Mouse (Mus musculus) lung, postnatal 25 days (tissue): ENCODE data around the gene Lix1.
"Not testable (repeated sequence)": the region's sequence is repeated elsewhere in the genome, so short reads cannot be mapped to it uniquely, and the experiment has no call there.

Experiments
- DNase-seq: peaks from one replicate; pipeline ENCODE4 v3.0.0; 2022; ENCODE audit warnings: low spot score

Lix1 gene

GRCm38 (mm10) chr17:17412176-17412575 lies 9.7 kb downstream of the Lix1 start:
- no peak for DNase-seq

GRCm38 (mm10) chr17:17414206-17414605 lies 11.7 kb downstream of the Lix1 start:
- no peak for DNase-seq

DNA sequence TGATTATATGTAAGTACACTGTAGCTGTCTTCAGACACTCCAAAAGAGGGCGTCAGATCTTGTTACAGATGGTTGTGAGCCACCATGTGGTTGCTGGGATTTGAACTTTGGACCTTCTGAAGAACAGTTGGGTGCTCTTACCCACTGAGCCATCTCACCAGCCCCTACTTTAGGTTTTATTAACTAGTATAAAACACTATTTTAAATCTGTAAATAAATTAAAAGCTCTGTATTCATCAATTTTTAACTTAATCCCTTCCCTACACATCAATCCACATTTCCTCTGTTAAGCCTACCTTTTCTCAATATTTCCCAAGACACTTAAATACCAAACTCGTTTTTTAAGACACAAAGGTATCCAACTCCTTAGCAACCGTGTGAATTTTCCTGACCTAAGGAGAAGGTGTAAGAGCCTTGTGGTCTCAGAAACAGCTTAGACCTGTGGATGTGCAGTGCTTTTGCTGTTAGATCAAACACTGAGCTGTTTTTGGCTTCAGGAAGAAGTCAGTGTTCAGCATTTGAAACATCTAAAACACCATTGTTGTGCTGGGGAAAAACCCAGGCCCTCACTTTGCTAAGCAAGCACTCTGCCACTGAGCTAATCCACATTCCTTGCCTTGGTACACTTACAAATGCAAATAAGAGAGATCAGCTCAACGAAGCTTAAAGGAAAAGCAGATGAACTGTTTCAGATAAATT lies 22.3 kb downstream of the Lix1 start:
- peak; percentile 37 for DNase-seq

DNA sequence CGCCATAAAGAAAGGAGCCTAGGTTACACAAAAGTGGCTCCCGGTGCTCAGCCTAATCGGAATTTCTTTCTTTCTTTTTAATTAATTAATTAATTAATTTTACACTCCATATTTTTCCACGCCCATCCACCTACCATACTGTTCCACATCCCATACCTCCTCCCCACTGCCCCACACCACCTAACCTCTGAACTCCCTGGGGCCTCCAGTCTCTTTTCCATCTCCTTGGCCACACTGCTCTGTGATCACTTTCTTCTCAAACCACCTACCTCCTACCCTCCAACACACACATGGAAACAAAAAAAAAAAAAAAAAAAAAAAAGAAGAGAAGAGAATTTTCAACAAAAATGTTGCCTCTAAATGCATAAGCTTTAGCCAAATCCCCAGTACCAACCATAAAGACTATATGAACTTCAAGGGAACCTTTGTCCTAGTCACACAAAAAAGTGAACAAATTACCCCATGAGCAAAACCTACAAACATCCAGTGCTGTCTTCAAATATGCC lies 22.9 kb downstream of the Lix1 start:
- no peak for DNase-seq

- DNase-seq, result no peak
Observed at GRCm38 (mm10) chr17:17425906-17426305, 23.4 kb downstream of the Lix1 start.

DNA sequence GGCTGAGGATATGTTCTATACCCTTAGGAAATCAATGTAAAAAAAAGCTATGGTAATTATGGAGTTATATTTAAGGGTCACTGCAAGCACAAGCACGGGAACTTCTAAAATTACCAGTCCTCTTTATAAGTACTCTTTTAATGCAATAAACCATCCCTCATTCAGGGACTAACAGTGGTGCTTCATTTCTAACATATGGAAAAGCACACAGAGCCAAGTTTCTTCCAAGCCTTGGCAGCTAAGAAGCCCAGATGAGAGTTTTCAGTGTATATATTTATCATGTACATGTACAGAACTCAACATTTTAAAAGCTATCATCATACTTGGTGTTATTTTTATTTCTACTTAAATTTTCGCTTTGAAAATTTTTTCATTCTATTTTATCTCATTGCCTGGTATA lies 26.4 kb downstream of the Lix1 start:
- no peak for DNase-seq

DNA sequence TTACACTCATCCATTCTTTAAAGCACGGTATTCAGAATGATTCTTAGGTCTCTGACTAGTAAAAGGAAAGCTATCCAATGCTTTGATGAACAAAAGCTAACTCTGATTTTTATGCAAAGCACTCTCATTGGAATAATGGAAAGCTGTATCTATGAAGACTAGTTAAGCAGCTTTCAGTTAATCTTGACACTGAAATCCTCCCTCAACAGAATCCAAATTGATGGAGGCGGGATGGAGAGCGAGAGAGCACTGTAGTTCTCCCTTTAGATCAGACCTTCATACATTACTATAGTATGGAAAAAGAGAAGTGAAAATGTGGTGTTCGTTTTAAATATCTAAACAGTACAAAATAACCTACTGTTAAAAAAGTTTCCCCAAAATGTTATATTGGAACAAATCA lies 31.2 kb downstream of the Lix1 start:
- DNase-seq, result no peak

DNA sequence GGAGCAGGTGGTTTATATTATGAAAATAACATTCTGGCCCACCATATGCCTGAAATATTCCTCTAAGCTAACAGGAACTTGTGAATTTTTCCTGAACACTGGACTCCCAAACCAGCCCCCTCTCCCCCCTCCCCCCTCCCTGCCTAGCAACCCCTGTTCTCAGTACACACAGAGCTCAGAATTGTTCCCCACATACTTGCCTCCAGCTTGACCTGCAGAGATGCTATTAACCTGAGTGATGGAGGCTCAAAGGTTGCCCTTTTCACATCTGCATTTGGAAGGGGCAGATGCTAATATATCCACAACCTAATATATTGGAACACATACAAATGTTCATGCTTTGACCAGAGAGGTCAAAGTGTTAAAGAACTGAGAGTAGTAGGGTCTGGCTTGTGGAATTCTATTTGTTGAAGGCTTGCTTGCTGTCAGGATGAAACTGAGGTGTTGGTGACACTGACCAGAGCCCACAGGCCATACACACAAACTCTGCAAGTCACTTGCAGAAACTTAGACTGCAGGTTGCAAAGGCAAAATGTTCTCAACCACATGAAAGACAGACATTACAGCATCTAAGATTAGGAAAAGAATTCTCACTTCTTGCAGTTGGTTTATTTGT lies 36.2 kb downstream of the Lix1 start:
- no peak for DNase-seq

GRCm38 (mm10) chr17:17441876-17442498 lies 39.5 kb downstream of the Lix1 start:
- DNase-seq, result no peak

DNA sequence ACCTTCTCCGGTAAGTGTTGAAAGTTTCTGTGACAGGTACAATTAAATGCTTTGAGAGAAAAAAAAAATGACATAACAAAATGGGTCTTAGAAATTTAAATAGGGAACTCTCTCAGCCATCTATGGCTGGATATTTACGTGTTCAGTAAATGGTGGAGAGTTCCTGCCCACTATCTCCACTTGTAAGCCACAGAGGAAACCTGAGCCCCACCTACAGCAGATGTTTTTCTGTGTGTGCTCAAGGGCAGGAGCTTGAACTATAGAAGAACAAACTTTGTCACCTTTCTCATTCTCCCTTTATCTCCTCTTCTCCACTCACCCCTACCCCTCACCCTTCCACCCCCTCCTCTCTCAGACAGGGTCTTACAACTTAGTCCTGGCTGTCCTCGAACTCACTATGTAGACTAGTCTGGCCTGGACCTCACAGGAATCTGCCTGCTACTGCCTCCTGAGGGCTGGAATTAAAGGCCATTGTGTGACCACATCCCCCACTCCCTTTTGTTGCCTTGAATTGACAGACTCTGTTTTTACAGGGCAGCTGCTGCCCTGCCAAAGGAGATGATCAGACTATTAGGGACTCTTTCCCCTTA lies 41.9 kb downstream of the Lix1 start:
- no peak for DNase-seq

- DNase-seq, result no peak
Observed at GRCm38 (mm10) chr17:17446683-17447082, 44.2 kb downstream of the Lix1 start.

DNA sequence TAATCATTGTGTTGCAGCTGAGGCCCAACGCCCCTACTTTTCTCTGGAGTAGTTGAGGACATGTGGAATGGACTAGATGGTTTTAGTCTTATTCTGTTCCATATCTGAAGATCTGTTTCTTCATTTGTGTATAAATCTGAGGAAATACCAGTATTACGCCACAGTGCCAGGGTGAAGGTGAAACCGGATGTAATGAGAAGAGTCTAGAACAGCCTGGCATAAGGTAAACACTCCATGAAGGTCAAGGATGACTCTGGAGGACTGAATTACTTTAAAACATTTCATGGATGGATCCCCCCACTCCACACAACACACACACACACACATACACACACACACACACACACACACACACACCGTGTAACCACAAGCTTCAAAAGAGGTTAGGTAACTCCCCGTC lies 45.3 kb downstream of the Lix1 start:
- DNase-seq, result peak; percentile 41

DNA sequence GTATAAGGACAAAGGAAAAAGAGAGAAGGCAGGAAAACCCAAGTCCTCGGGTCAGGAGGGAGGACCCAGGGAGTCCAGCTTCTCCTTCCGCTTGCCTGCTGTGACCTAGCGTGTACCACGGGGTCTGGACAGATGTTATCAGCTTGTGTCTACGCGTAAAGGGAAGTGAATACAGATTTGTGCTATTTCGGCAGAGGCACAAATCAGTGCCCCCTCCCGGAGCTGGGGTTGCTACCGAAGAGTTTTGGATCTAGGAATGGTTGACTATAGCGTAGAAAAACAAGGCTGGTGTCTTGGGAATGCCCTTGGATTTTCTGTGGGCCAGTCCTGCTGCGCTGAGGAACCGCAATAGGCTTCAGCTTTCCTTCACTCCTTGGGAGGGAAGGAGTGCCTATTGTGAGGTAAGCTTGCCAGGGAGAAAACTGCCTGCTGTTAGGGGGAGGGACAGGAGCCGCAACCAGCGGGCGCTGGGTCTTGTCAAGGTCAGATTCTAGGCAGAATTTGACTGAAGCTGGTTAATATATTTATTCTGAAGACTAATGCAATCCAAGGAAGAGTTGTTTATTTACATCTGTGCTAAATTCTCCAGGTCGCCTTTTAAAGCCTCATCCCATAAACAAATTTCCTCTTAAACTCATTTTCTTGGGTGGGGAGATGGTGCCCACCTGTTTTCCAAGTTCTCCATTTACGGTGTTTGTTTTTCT lies 46.4 kb downstream of the Lix1 start:
- DNase-seq, result peak; percentile 57

GRCm38 (mm10) chr17:17449441-17449770 lies 46.9 kb downstream of the Lix1 start:
- peak; percentile 35 for DNase-seq

DNA sequence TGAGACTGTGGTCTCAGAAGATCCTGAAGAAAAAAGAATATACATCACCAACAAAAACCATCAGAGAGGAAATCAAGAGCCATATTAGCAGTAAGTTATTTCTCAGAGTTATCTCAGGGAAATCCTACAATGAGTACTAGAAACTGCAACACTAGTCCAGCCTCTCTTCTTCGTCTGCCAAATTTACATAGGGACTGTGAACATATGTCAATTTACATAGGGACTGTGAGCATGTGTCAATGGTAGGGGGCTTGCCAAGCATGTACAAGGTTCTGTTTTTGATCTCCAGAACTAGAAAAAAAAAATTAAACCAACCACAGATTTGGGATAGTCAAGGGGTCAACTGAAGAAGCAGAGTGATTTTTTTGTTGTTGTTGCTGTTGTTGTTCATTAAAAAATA lies 48.6 kb downstream of the Lix1 start:
- no peak for DNase-seq

DNA sequence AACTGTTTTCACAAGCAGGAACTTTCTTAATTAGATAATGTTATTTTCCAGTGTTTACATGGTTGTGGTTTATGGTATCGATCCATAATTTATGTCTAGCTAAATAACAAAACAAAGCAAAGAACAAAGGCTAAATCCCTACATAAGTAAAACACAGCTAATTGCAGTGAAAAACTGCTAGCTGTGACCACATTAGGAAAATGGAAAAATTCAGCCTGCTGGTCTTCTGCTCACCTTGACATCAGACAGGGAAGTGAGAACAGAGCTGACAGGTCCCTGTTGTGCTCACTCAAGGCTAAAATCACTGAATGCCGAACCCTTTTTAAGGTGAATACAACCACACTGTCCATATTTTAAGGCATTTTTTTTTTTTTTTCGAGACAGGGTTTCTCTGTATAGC lies 50.1 kb downstream of the Lix1 start:
- no peak for DNase-seq

- DNase-seq, result no peak
Observed at GRCm38 (mm10) chr17:17454573-17454972, 52.1 kb downstream of the Lix1 start.

DNA sequence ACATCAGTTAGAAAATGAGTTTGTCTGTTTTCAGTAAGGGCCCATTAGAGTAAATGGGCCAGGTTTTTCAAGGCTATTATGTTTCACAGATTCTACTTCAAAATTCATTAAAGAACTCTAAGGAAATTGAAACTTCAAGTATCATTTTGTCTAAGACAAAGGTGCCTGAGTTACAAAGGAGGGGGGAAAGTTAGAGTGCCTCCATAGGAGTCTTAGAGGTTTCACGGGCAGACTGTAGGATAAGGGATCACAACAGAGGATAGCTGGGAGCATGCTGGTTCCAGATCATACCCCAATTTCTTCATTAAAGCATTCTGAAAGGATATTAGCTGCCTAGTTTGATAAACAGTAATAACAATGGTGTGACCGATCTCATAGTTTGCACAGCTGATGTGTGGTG lies 83.3 kb downstream of the Lix1 start:
- no peak for DNase-seq

- no peak for DNase-seq
Observed at GRCm38 (mm10) chr17:17490820-17491621, 88.5 kb downstream of the Lix1 start.

GRCm38 (mm10) chr17:17491622-17492001 lies 89.1 kb downstream of the Lix1 start:
- no peak for DNase-seq

DNA sequence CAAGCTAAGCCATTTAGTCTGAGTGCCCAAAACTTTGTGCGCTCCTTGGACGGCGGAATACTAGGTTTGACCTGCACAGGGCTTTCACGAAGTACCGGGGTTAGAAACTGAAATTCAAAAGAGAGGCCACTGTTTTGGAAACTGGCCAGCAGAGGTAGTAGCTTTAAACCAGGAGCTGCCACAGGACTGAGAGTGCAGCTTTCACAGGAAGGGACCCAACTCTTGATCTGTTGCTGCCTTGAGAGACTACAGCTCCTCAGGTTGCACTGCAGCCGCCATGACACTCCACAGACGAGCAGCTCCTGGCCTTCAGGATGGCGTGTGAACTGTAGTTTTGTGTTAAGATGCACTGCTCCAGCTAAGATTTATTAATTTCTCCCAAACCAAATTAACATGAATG lies 89.6 kb downstream of the Lix1 start:
- no peak for DNase-seq

DNA sequence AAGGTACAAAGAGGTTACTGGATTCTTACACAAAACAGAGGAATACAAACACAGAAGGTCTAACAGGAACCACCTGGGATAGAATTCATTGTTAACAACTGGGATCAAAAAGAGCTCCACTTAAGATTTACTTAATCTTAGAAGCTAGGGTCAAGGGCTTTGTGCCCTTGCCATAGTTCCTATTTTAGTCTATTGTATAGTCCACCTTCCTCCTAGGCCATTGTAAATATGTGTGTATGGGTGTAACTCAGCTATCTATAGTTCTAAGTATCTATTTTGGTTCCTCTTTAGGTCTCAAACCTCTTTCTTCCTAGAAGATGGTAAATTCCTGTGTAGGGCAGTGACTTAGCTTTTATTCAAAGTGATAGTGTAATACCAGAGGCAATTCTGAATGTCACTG lies 93.8 kb downstream of the Lix1 start:
- not testable (repeated sequence) for DNase-seq
